Mouse (Mus musculus) intestine, postnatal 0 days (tissue): ENCODE results near the gene Furin. TPM values are rescaled to one million over a fixed set of nuclear protein-coding genes. Genes with fewer than 3 reads are reported as not detected.

Source experiments
- ATAC-seq: fragments of 200-750 bp; cut with Nextera tagmentation; 2 replicates; pipeline ENCODE4 v1.8.0; 2017; ENCODE audit warnings: mild to moderate bottlenecking, moderate TSS enrichment, moderate library complexity
- H3K27ac ChIP-seq: fragments of 300-500 bp; sonication (generic); 2 replicates; pipeline ENCODE4 v1.5.1; 2014; ENCODE audit warnings: mild to moderate bottlenecking, low read depth, low read length, moderate library complexity
- H3K27me3 ChIP-seq: fragments of 300-500 bp; sonication (generic); replicated peaks from 2 replicates; pipeline ENCODE4 v1.6.1; 2014; ENCODE audit warnings: low read length, mixed read lengths; ENCODE audit not compliant: control insufficient read depth, insufficient read depth
- H3K36me3 ChIP-seq: fragments of 300-500 bp; sonication (generic); 2 replicates; pipeline ENCODE4 v1.6.1; 2014; ENCODE audit warnings: mild to moderate bottlenecking, moderate library complexity; ENCODE audit not compliant: control insufficient read depth, insufficient read depth
- H3K4me1 ChIP-seq: fragments of 300-500 bp; sonication (generic); replicated peaks from 2 replicates; pipeline ENCODE4 v1.6.1; 2014; ENCODE audit warnings: antibody characterized with exemption, low read length, mixed read lengths; ENCODE audit not compliant: control insufficient read depth, insufficient read depth
- H3K4me2 ChIP-seq: fragments of 300-500 bp; sonication (generic); replicated peaks from 2 replicates; pipeline ENCODE4 v1.6.1; 2014; ENCODE audit warnings: low read depth, mild to moderate bottlenecking, moderate library complexity
- H3K4me3 ChIP-seq: fragments of 300-500 bp; sonication (generic); 2 replicates; pipeline ENCODE4 v1.5.1; 2014; ENCODE audit warnings: low read depth, low read length
- H3K9ac ChIP-seq: fragments of 300-500 bp; sonication (generic); 2 replicates; pipeline ENCODE4 v1.6.1; 2014; ENCODE audit warnings: mild to moderate bottlenecking, low read depth, low read length
- H3K9me3 ChIP-seq: fragments of 300-500 bp; sonication (generic); 2 replicates; pipeline ENCODE4 v1.6.1; 2016; ENCODE audit warnings: mixed run types; ENCODE audit not compliant: control insufficient read depth
- CTCF ChIP-seq: sonication (generic); IDR thresholded peaks from 2 replicates; pipeline ENCODE4 v1.5.1; 2016; ENCODE audit warnings: low read depth, mild to moderate bottlenecking, control low read depth, antibody characterized with exemption, moderate library complexity
- WGBS: fragments of 180-500 bp; shearing (Covaris S2); extraction: QIAGEN DNeasy Blood & Tissue Kit; methylation state at CpG from one replicate; pipeline ENCODE4 v1.1.7; 2014; 5-methylcytosine and 5-hydroxymethylcytosine counted together
- polyA plus RNA-seq: library from polyadenylated mRNA; unstranded; fragments of >200 nt; fragmentation: Nextera tagmentation; extraction: Ambion mirVana; gene quantifications from 2 replicates; pipeline ENCODE4 v1.2.1, GENCODE M21; 2015

Furin gene
- polyA plus RNA-seq, 1 experiment from 2014 or later, result 26.4 TPM

- no peaks in the 10 kb centered on the region for H3K27me3 ChIP-seq
- H3K27ac ChIP-seq, result no peak overlapping the region
- H3K4me2 ChIP-seq, result no peak overlapping the region
- TF ChIP-seq CTCF, result peak; percentile 92
- no peak overlapping the region for H3K4me3 ChIP-seq
- H3K9me3 ChIP-seq, result no peaks in the 10 kb centered on the region
- no peaks in the 10 kb centered on the region for H3K4me1 ChIP-seq
- no peak for ATAC-seq
- H3K9ac ChIP-seq, result no peak overlapping the region
- 30% methylated on average over 6 of the region's 6 CpGs for WGBS
- peaks cover 18% of the 10 kb centered on the region; the same call in 1 of the 2 replicates for H3K36me3 ChIP-seq
These were observed 27.8 kb downstream of the Furin start for GRCm38 (mm10) chr7:80377471-80377870.

GRCm38 (mm10) chr7:80376192-80376591 is 29.0 kb downstream of the Furin start:
- no peak overlapping the region for H3K4me3 ChIP-seq
- no peak overlapping the region for H3K4me2 ChIP-seq
- no peak for ATAC-seq
- H3K9me3 ChIP-seq, result no peaks in the 10 kb centered on the region
- no peak overlapping the region for H3K27ac ChIP-seq
- no peaks in the 10 kb centered on the region for H3K4me1 ChIP-seq
- TF ChIP-seq CTCF, result no peak
- 0 out of 2 replicates have a peak, but pooled peaks cover 7% of the 10 kb centered on the region for H3K36me3 ChIP-seq
- H3K9ac ChIP-seq, result no peak overlapping the region
- WGBS, result 77% methylated on average over 10 of the region's 10 CpGs
- H3K27me3 ChIP-seq, result no peaks in the 10 kb centered on the region

DNA sequence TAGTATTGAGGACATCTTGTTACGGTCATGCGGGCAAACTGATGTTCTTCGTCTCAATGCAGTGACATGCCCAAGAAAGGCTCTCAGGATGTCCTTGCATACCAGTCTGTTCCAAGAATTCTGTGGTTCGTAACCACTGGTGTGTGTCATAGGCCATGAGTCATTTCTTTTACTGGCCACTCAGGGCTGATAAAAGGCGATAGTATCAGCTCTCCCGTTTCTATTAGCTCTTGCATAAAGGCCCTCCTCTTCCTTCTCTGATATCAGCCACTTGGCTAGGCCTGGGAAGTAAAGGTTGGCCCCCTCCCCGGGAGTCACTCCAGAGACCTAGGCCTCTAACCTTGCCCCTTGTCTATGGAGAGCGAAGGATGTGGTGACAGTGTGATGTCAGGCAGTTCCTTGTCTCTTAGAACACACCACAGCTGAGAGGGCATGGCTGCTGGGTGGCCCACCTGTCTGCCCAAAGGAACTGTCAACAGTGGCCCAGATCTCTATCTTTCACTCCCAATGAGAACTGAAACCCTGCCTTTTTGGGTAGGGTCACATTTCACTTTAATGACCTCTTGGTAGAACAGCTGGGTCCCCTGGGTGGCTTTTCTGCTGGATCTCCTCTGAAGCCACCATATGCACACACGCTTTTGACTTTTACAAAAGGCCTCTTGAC is 29.7 kb downstream of the Furin start:
- 0 out of 2 replicates have a peak, but pooled peaks cover under 1% of the 10 kb centered on the region for H3K36me3 ChIP-seq
- no peaks in the 10 kb centered on the region for H3K4me1 ChIP-seq
- H3K27me3 ChIP-seq, result no peaks in the 10 kb centered on the region
- TF ChIP-seq CTCF, result no peak
- H3K27ac ChIP-seq, result no peak overlapping the region
- WGBS, result 52% methylated on average over 9 of the region's 9 CpGs
- H3K9ac ChIP-seq, result no peak overlapping the region
- no peak overlapping the region for H3K4me2 ChIP-seq
- H3K9me3 ChIP-seq, result no peaks in the 10 kb centered on the region
- H3K4me3 ChIP-seq, result no peak overlapping the region
- ATAC-seq, result peak; percentile 54

GRCm38 (mm10) chr7:80374733-80375132 is 30.5 kb downstream of the Furin start:
- WGBS, result 94% methylated on average over 3 of the region's 3 CpGs
- Histone ChIP-seq H3K27ac (no peak overlapping the region), H3K4me2 (no peak overlapping the region), H3K36me3 (no peaks in the 10 kb centered on the region), H3K4me3 (no peak overlapping the region), H3K9ac (no peak overlapping the region), H3K9me3 (no peaks in the 10 kb centered on the region), H3K4me1 (no peaks in the 10 kb centered on the region), H3K27me3 (no peaks in the 10 kb centered on the region)
- ATAC-seq, result no peak
- TF ChIP-seq CTCF, result no peak

DNA sequence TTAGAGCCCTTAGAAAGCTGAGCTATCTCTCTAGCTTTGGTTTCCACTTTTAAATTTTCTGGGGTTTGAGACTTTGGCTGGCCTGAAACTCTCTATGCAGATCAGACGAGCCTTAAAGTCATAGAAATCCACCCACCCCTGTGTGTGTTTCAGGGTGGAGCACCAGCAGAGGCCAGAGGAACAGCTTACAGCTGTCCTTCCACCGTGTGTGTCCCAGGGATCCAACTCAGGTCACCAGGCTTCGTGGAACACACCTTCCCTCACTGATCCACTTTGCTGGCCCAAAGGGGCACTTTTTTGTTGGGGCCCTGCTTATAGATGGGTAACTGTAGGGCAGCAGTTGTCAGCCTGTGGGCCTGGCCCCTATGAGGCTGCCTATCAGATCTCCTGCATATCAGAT is 31.0 kb downstream of the Furin start:
- Histone ChIP-seq H3K36me3 (no peaks in the 10 kb centered on the region), H3K4me1 (no peaks in the 10 kb centered on the region), H3K4me2 (no peak overlapping the region), H3K4me3 (no peak overlapping the region), H3K9ac (no peak overlapping the region), H3K9me3 (no peaks in the 10 kb centered on the region), H3K27ac (no peak overlapping the region), H3K27me3 (no peaks in the 10 kb centered on the region)
- 43% methylated on average over 3 of the region's 3 CpGs for WGBS
- TF ChIP-seq CTCF, result no peak
- no peak for ATAC-seq

DNA sequence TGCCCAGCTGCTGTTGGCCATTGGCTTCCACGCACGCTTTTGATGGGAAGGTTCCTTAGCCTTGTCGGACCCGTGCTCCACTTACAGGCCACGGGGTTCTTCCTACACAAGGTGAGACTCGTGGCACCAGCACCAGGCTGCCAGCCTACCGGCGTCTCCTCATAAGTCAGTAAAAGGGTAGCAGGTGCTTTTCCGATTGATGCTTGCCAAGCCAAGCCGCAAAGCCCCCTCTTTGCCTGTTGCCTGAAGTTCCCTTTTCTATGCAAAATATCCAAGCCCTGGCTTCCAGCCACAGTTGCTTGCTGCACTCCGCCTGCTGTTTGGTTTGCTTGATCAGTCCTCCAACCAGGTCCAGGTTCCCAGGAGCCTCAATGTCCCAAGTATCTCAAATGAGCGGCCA is 31.4 kb downstream of the Furin start:
- no peak for TF ChIP-seq CTCF
- Histone ChIP-seq H3K27me3 (no peaks in the 10 kb centered on the region), H3K9me3 (no peaks in the 10 kb centered on the region), H3K4me2 (no peak overlapping the region), H3K4me3 (no peak overlapping the region), H3K27ac (no peak overlapping the region), H3K4me1 (no peaks in the 10 kb centered on the region), H3K36me3 (no peaks in the 10 kb centered on the region), H3K9ac (no peak overlapping the region)
- WGBS, result 86% methylated on average over 12 of the region's 12 CpGs
- ATAC-seq, result no peak
